Mouse (Mus musculus): ENCODE measurements around the gene Il5ra. TPM values are rescaled to one million over a fixed set of nuclear protein-coding genes. Genes with fewer than 3 reads are reported as not detected.
A peak's percentile ranks its signal among the peaks of the same experiment; 100 is the strongest.

The Il5ra gene
- total and polyA plus RNA-seq, 3 experiments = 0.10 TPM; not detected in 2

DNA sequence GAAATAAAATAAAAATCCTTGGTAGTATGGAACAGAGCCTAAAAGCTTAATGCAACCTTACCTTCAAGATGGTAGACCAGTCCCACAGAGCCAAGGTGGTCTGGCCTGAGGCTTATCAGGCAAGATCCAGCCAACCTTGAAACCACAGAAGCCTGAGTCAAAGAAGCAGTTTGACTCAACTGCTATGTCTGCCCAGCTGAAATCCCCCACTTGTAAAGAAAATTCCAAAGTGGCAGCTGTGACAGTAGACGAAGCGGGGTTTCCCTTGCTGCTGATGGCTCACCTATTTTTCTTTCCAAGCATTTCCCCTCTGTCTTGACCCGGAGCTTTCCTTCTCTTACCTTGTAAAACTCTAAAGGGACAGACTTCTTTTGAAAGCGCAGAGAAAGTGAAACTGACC lies 23.2 kb downstream of the Il5ra start:
- peaks cover 4 to 20% of the 10 kb centered on the region in 2 experiments for H3K4me1 ChIP-seq (ENCODE audit: control insufficient read depth in 1 of 2, insufficient read depth in 2 of 2, low read length in 2 of 2)
- TF ChIP-seq GABPA (IDR thresholded peaks at IDR 0.05; ENCODE audit: low read depth, low read length) = no peak
- TF ChIP-seq SIN3A (IDR thresholded peaks at IDR 0.05; ENCODE audit: low read length) = no peak
- TF ChIP-seq USF2 (IDR thresholded peaks at IDR 0.05; ENCODE audit: borderline replicate concordance in 1 of 2, insufficient read depth in 1 of 2, low read depth in 1 of 2, low read length in 2 of 2) = no peak
- TF ChIP-seq USF1 (IDR thresholded peaks at IDR 0.05; ENCODE audit: low read depth, low read length) = no peak
- no peak for TF ChIP-seq MXI1 (IDR thresholded peaks at IDR 0.05; ENCODE audit: low read depth, low read length)
- TF ChIP-seq SMC3 (IDR thresholded peaks at IDR 0.05; ENCODE audit: low read depth, low read length) = no peak
- no peak for TF ChIP-seq BHLHE40 (IDR thresholded peaks at IDR 0.05; ENCODE audit: borderline replicate concordance, low read depth, low read length)
- no peak for TF ChIP-seq POLR2A (IDR thresholded peaks at IDR 0.05; ENCODE audit: control insufficient read depth in 1 of 2, insufficient read depth in 1 of 2, low read depth in 1 of 2, low read length in 2 of 2, poor library complexity in 1 of 2)
- TF ChIP-seq HCFC1 (IDR thresholded peaks at IDR 0.05; ENCODE audit: low read depth, low read length) = no peak
- no peak for TF ChIP-seq MAX (IDR thresholded peaks at IDR 0.05; ENCODE audit: low read length)
- no peak for TF ChIP-seq ZMIZ1 (IDR thresholded peaks at IDR 0.05; ENCODE audit: low read depth, low read length)
- TF ChIP-seq GATA1 (IDR thresholded peaks at IDR 0.05; ENCODE audit: low read depth, low read length) = no peak
- TF ChIP-seq POLR2AphosphoS5 (IDR thresholded peaks at IDR 0.05; ENCODE audit: borderline replicate concordance, low read depth, low read length) = no peak
- no peak for TF ChIP-seq ETS1 (IDR thresholded peaks at IDR 0.05; ENCODE audit: low read depth, low read length)
- TF ChIP-seq EP300 (IDR thresholded peaks at IDR 0.05; ENCODE audit: low read depth in 1 of 2, low read length in 2 of 2) = no peak
- TF ChIP-seq POLR2AphosphoS2 (IDR thresholded peaks at IDR 0.05; ENCODE audit: low read length) = no peak
- no peak for TF ChIP-seq RCOR1 (IDR thresholded peaks at IDR 0.05; ENCODE audit: low read depth, low read length)
- no peak for TF ChIP-seq ELF1 (IDR thresholded peaks at IDR 0.05; ENCODE audit: low read depth, low read length)
- TF ChIP-seq ZC3H11A (IDR thresholded peaks at IDR 0.05; ENCODE audit: low read depth, low read length) = no peak
- no peak for TF ChIP-seq NRF1 (IDR thresholded peaks at IDR 0.05; ENCODE audit: insufficient read depth, low read depth, low read length, poor library complexity, severe bottlenecking)
- peak overlapping the region; percentile 22 to 42; a peak in 3 of 4 replicates for H3K4me3 ChIP-seq (ENCODE audit: control insufficient read depth in 1 of 2, insufficient read depth in 1 of 2, low read depth in 2 of 2, low read length in 2 of 2)
- H3K27me3 ChIP-seq (ENCODE audit: control insufficient read depth in 1 of 2, insufficient read depth in 2 of 2, low read length in 2 of 2) = peaks cover 2% of the 10 kb centered on the region in 2 experiments; a peak in 1 of 4 replicates
- H3K36me3 ChIP-seq (ENCODE audit: control insufficient read depth in 1 of 2, insufficient read depth in 2 of 2, low read length in 2 of 2) = peaks cover 0 to 26% of the 10 kb centered on the region in 2 experiments; a peak in 2 of 4 replicates
- peak; percentile 12 for DNase-seq (ENCODE audit: low read depth, low spot score)
- H3K27ac ChIP-seq (ENCODE audit: control insufficient read depth, low read depth, low read length) = no peak overlapping the region
- no peak overlapping the region for H3K9ac ChIP-seq (ENCODE audit: control insufficient read depth, low read depth, low read length, poor library complexity, severe bottlenecking)
- no peaks in the 10 kb centered on the region for H3K9me3 ChIP-seq (replicated peaks; ENCODE audit: insufficient read depth, low read length)
- no peaks in the 10 kb centered on the region for H3K79me2 ChIP-seq (ENCODE audit: control insufficient read depth, insufficient read depth, low read length, poor library complexity)

GRCm38 (mm10) chr6:106705506-106706035 lies 43.3 kb downstream of the Il5ra start:
- H3K9ac ChIP-seq (ENCODE audit: control insufficient read depth, low read depth, low read length, poor library complexity, severe bottlenecking) = no peak overlapping the region
- TF ChIP-seq TBP (IDR thresholded peaks at IDR 0.05; ENCODE audit: low read depth, low read length) (no peak), MAFK (IDR thresholded peaks at IDR 0.05; ENCODE audit: borderline replicate concordance, low read depth, low read length) (no peak), TAL1 (IDR thresholded peaks at IDR 0.05; ENCODE audit: low read length) (no peak), UBTF (IDR thresholded peaks at IDR 0.05; ENCODE audit: borderline replicate concordance, insufficient read depth, low read depth, low read length) (no peak), POLR2AphosphoS2 (IDR thresholded peaks at IDR 0.05; ENCODE audit: low read length) (no peak), POLR2AphosphoS5 (IDR thresholded peaks at IDR 0.05; ENCODE audit: borderline replicate concordance, low read depth, low read length) (no peak)
- no peaks in the 10 kb centered on the region for H3K79me2 ChIP-seq (ENCODE audit: control insufficient read depth, insufficient read depth, low read length, poor library complexity)

More at GRCm38 (mm10) chr6:106705506-106706035, 43.3 kb downstream of the Il5ra start:
- no peak overlapping the region for H3K4me3 ChIP-seq (ENCODE audit: control insufficient read depth in 1 of 2, insufficient read depth in 1 of 2, low read depth in 2 of 2, low read length in 2 of 2)
- DNase-seq (ENCODE audit: low read depth, low spot score) = no peak
- no peaks in the 10 kb centered on the region for H3K36me3 ChIP-seq (ENCODE audit: control insufficient read depth in 1 of 2, insufficient read depth in 2 of 2, low read length in 2 of 2)
- no peaks in the 10 kb centered on the region for H3K4me1 ChIP-seq (ENCODE audit: control insufficient read depth in 1 of 2, insufficient read depth in 2 of 2, low read length in 2 of 2)
- H3K27ac ChIP-seq (ENCODE audit: control insufficient read depth, low read depth, low read length) = no peak overlapping the region
- H3K9me3 ChIP-seq (replicated peaks; ENCODE audit: insufficient read depth, low read length) = no peaks in the 10 kb centered on the region
- no peaks in the 10 kb centered on the region for H3K27me3 ChIP-seq (ENCODE audit: control insufficient read depth in 1 of 2, insufficient read depth in 2 of 2, low read length in 2 of 2)
